Mouse (Mus musculus) hindbrain, embryonic 16.5 days (tissue): ENCODE measurements around the gene Gm10999. TPM values are rescaled to one million over a fixed set of nuclear protein-coding genes. Genes with fewer than 3 reads are reported as not detected.
"Not testable (repeated sequence)": the region's sequence is repeated elsewhere in the genome, so short reads cannot be mapped to it uniquely, and the experiment has no call there.

Source experiments
- ATAC-seq: fragments of 200-750 bp; cut with Nextera tagmentation; 2 replicates; pipeline ENCODE4 v1.8.0; 2017; ENCODE audit warnings: moderate TSS enrichment, moderate library complexity
- H3K27ac ChIP-seq: fragments of 300-500 bp; sonication (generic); 2 replicates; pipeline ENCODE4 v1.5.1; 2014; ENCODE audit warnings: low read depth, mild to moderate bottlenecking, control low read depth, low read length, moderate library complexity
- H3K27me3 ChIP-seq: fragments of 300-500 bp; sonication (generic); replicated peaks from 2 replicates; pipeline ENCODE4 v1.6.1; 2014; ENCODE audit warnings: low read length; ENCODE audit not compliant: control insufficient read depth, insufficient read depth
- H3K36me3 ChIP-seq: fragments of 300-500 bp; sonication (generic); 2 replicates; pipeline ENCODE4 v1.6.1; 2014; ENCODE audit warnings: mild to moderate bottlenecking, low read length, moderate library complexity, mixed read lengths; ENCODE audit not compliant: control insufficient read depth, insufficient read depth
- H3K4me1 ChIP-seq: fragments of 300-500 bp; sonication (generic); 2 replicates; pipeline ENCODE4 v1.6.1; 2014; ENCODE audit warnings: low read depth, low read length; ENCODE audit not compliant: control insufficient read depth, insufficient read depth
- H3K4me2 ChIP-seq: fragments of 300-500 bp; sonication (generic); 2 replicates; pipeline ENCODE4 v1.6.1; 2014; ENCODE audit warnings: mild to moderate bottlenecking, low read length, control low read depth, moderate library complexity
- H3K4me3 ChIP-seq: fragments of 300-500 bp; sonication (generic); 2 replicates; pipeline ENCODE4 v1.5.1; 2014; ENCODE audit warnings: mild to moderate bottlenecking, low read length, control low read depth, moderate library complexity
- H3K9ac ChIP-seq: fragments of 300-500 bp; sonication (generic); 2 replicates; pipeline ENCODE4 v1.6.1; 2014; ENCODE audit warnings: low read depth, mild to moderate bottlenecking, control low read depth, low read length, moderate library complexity
- H3K9me3 ChIP-seq: fragments of 300-500 bp; sonication (generic); 2 replicates; pipeline ENCODE4 v1.6.1; 2014; ENCODE audit warnings: mild to moderate bottlenecking, low read length, moderate library complexity; ENCODE audit not compliant: control insufficient read depth
- WGBS: fragments of 180-500 bp; shearing (Covaris S2); extraction: QIAGEN DNeasy Blood & Tissue Kit; methylation state at CpG from one replicate; pipeline ENCODE4 v1.1.7; 2014; 5-methylcytosine and 5-hydroxymethylcytosine counted together
- polyA plus RNA-seq: library from polyadenylated mRNA; unstranded; fragments of >200 nt; fragmentation: Nextera tagmentation; extraction: Ambion mirVana; gene quantifications from 2 replicates; pipeline ENCODE4 v1.2.1, GENCODE M21; 2015

Gm10999 gene
- polyA plus RNA-seq, result not detected in 2 replicates

DNA sequence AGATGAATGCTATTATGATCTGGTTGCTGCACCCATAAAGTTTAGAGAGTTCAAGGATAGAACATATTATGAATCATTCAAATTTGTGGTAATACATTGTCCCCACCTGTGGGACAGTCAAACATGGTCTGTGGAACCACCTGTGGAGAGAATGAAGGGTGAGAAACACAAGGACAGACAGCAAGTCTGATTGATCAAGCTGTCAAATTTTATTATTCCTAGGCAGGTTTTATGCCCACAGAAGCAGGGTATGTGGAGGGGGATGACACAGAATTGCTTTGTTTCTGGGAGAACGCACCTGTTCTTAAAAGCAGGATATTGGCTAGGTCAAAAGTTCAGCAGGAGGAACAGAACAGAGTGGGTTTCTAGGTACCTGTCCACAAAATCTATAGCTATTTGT lies at the start of gene Gm10999:
Gm10999 (minus strand) TSS at position 101 of the 400 bp plus-strand sequence.
- H3K4me1 ChIP-seq, result no peaks in the 10 kb centered on the region
- H3K36me3 ChIP-seq, result no peaks in the 10 kb centered on the region
- H3K27ac ChIP-seq, result no peak within 1 kb of the TSS
- 90% methylated on average over 1 of the region's 1 CpGs for WGBS
- no peaks in the 10 kb centered on the region for H3K27me3 ChIP-seq
- no peak within 1 kb of the TSS for H3K9ac ChIP-seq
- no peaks in the 10 kb centered on the region for H3K9me3 ChIP-seq
- no peak for ATAC-seq
- H3K4me3 ChIP-seq, result no peak within 1 kb of the TSS
- H3K4me2 ChIP-seq, result no peak within 1 kb of the TSS

- Histone ChIP-seq H3K36me3 (no peaks in the 10 kb centered on the region), H3K4me3 (no peak overlapping the region), H3K4me1 (no peaks in the 10 kb centered on the region), H3K9me3 (no peaks in the 10 kb centered on the region), H3K4me2 (no peak overlapping the region), H3K9ac (no peak overlapping the region), H3K27me3 (no peaks in the 10 kb centered on the region), H3K27ac (no peak overlapping the region)
- ATAC-seq, result no peak
Observed at GRCm38 (mm10) chr8:129133475-129133874, 2.0 kb upstream of the Gm10999 start.

DNA sequence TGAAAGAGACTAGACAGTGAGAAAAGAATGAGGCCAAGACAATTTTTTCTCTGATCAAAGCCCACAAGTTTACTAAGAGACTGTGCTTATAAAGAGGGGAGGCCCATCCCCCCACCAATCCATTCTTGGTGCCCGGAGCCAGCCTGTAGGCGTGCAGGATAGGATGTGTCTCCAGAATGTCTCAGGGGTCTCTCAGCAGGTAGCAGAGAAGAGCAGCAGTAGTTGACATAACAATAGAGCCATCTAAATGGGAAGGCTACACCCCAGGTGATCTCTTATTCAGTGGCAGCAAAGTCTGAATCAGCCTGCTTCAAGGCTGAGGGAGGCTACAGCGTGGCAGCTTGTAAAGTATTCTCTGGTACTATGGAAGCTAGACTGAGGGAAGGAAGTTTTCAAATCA lies 15.7 kb downstream of the Gm10999 start:
- WGBS, result 22% methylated on average over 3 of the region's 3 CpGs
- H3K27ac ChIP-seq, ATAC-seq: not testable (repeated sequence)

More for the DNA sequence above, 15.7 kb downstream of the Gm10999 start:
- H3K4me3 ChIP-seq, H3K9me3 ChIP-seq, H3K36me3 ChIP-seq, H3K4me1 ChIP-seq, H3K4me2 ChIP-seq, H3K27me3 ChIP-seq, H3K9ac ChIP-seq: not testable (repeated sequence)

Other genes starting within 250 kb of the Gm10999 start
- gene Ccdc7a, start 66.1 kb downstream of the Gm10999 start, polyA plus RNA-seq, result not detected in 2 replicates
- gene Ccdc7b, start 64.5 kb downstream of the Gm10999 start, polyA plus RNA-seq, result not detected in 2 replicates
- gene 2610044O15Rik8, start 102.7 kb upstream of the Gm10999 start, polyA plus RNA-seq, result 23.1 and 26.4 TPM in 2 replicates